Mouse (Mus musculus) midbrain, embryonic 12.5 days (tissue): ENCODE measurements around the gene Ehbp1l1. TPM values are rescaled to one million over a fixed set of nuclear protein-coding genes. Genes with fewer than 3 reads are reported as not detected.
"Not testable (repeated sequence)": the region's sequence is repeated elsewhere in the genome, so short reads cannot be mapped to it uniquely, and the experiment has no call there.

Experiments used
- ATAC-seq: fragments of 200-750 bp; cut with Nextera tagmentation; 2 replicates; pipeline ENCODE4 v1.8.0; 2017; ENCODE audit warnings: low read depth, moderate TSS enrichment, moderate library complexity; ENCODE audit not compliant: low FRiP score
- H3K27ac ChIP-seq: fragments of 300-500 bp; sonication (generic); replicated peaks from 2 replicates; pipeline ENCODE4 v1.5.1; 2016; ENCODE audit warnings: mild to moderate bottlenecking
- H3K27me3 ChIP-seq: fragments of 300-500 bp; sonication (generic); 2 replicates; pipeline ENCODE4 v1.6.1; 2016; ENCODE audit warnings: mild to moderate bottlenecking
- H3K36me3 ChIP-seq: fragments of 300-500 bp; sonication (generic); 2 replicates; pipeline ENCODE4 v1.6.1; 2016
- H3K4me1 ChIP-seq: fragments of 300-500 bp; sonication (generic); 2 replicates; pipeline ENCODE4 v1.6.1; 2016
- H3K4me2 ChIP-seq: fragments of 300-500 bp; sonication (generic); replicated peaks from 2 replicates; pipeline ENCODE4 v1.6.1; 2016; ENCODE audit warnings: mild to moderate bottlenecking, moderate library complexity
- H3K4me3 ChIP-seq: fragments of 300-500 bp; sonication (generic); 2 replicates; pipeline ENCODE4 v1.5.1; 2016; ENCODE audit warnings: mild to moderate bottlenecking
- H3K9ac ChIP-seq: fragments of 300-500 bp; sonication (generic); replicated peaks from 2 replicates; pipeline ENCODE4 v1.6.1; 2016; ENCODE audit warnings: mild to moderate bottlenecking, moderate library complexity
- H3K9me3 ChIP-seq: fragments of 300-500 bp; sonication (generic); 2 replicates; pipeline ENCODE4 v1.6.1; 2016; ENCODE audit warnings: mild to moderate bottlenecking
- WGBS: fragments of 180-500 bp; shearing (Covaris S2); methylation state at CpG from one replicate; pipeline ENCODE4 v1.1.7; 2016; 5-methylcytosine and 5-hydroxymethylcytosine counted together
- polyA plus RNA-seq: library from polyadenylated mRNA; unstranded; fragments of >200 nt; fragmentation: Nextera tagmentation; extraction: Ambion mirVana; gene quantifications from 2 replicates; pipeline ENCODE4 v1.2.1, GENCODE M21; 2016

The Ehbp1l1 gene
- polyA plus RNA-seq, 1 experiment from 2014 or later, result 9.1 TPM

DNA sequence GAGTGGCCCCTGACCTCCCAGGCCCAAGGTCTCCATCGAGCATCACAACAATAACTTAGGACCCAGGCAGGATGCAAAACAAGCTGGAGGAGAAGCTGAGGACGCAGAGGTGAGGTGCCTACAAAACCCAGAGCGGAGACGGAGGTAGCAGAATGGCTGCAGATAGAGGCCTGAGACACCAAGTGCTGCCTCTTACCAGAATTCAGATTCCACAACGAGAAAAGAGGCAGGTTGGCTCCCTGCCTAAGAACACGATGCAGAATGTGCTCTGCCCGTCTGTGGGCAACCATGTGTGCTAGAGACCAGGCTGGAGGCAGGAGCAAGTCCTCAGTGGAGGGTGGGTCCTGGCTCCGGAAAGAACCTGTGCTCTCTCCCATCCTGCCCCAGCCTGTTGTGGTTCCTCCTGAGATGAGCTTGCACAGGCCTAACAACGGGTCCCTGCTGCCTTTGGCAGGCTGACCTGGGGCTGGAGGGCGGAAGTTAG, 33.2 kb downstream of the Ehbp1l1 start:
- Histone ChIP-seq H3K27me3 (peaks cover 12% of the 10 kb centered on the region), H3K4me1 (peaks cover 53% of the 10 kb centered on the region), H3K4me3 (peak overlapping the region; percentile 94; the same call in 1 of the 2 replicates), H3K9me3 (no peaks in the 10 kb centered on the region), H3K27ac (no peak overlapping the region), H3K9ac (peak overlapping the region; percentile 51; the same call in 1 of the 2 replicates), H3K36me3 (peaks cover 48% of the 10 kb centered on the region), H3K4me2 (peak overlapping the region; percentile 3; the same call in 1 of the 2 replicates)
- 87% methylated on average over 10 of the region's 10 CpGs for WGBS
- no peak for ATAC-seq

DNA sequence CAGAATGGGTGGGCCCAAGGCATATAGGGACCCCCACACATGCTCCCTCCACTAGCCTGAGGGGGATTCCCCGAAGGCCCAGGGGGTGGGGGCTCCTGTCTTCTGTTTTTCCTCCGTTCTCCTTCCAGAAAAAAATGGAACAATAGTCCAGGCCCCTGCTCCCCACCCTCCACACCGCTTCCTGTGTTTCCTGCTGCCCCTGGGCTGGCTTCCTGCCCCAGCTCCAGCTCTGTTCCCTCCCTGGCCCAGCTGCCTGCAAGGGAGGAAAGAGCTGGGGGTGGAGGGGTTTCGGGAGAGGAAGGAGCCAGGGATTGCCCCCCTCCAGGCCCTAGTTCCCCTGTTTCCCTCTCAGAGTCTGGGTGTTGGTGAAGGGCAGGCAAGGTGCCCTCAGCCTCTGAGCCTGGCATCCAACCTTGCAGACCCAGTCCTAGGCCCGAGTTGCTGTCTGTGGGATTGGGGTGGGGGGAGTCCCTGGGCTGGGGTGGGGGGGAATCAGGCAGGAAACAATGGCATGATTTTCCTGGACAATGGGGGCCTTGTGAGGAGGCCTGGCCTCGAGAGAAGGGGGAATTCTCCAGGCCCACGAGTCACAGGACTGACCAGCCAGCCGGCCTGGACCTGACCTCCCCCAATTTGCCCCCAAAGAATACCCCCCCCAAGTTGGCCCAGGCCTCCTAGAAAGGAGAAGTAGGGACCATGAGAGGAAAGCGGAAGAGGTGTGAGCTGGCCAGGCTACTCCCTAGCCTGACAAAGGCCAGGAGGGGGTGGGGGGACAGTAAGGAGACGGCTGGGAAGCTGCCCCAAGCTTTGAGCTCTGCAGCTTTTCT, 33.8 kb downstream of the Ehbp1l1 start:
- Histone ChIP-seq H3K9me3 (no peaks in the 10 kb centered on the region), H3K4me3 (peak overlapping the region; percentile 94; the same call in 1 of the 2 replicates), H3K36me3 (peaks cover 42% of the 10 kb centered on the region), H3K4me2 (peak overlapping the region; percentile 100), H3K27me3 (peaks cover 12% of the 10 kb centered on the region), H3K9ac (peak overlapping the region; percentile 51), H3K27ac (peak overlapping the region; percentile 30), H3K4me1 (peaks cover 59% of the 10 kb centered on the region)
- 77% methylated on average over 10 of the region's 10 CpGs for WGBS
- no peak for ATAC-seq

DNA sequence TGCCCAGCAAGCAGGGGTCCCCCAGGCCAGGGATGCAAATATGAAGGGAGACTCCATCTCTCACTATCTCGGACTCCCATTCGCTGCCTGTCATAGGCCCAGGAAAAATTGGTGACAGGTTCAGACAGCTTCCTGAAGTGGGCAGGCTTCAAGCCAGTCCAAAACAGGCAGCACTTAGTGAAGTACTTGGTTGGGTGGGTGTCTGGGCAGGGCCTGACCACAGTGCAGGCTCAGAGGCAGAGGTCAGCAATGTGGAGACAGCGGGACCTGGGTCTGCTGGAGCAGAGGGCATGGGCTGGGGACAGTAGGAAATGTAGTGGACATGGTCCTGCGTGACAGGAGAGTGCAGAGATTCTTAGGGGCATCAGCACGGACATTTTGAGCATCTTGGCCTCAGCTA, 34.5 kb downstream of the Ehbp1l1 start:
- 92% methylated on average over 5 of the region's 5 CpGs for WGBS
- Histone ChIP-seq H3K4me1 (peaks cover 62% of the 10 kb centered on the region), H3K4me2 (peak overlapping the region; percentile 100), H3K27me3 (peaks cover 12% of the 10 kb centered on the region), H3K27ac (no peak overlapping the region), H3K36me3 (peaks cover 40% of the 10 kb centered on the region), H3K9me3 (no peaks in the 10 kb centered on the region), H3K9ac (peak overlapping the region; percentile 51; the same call in 1 of the 2 replicates), H3K4me3 (peak overlapping the region; percentile 94)
- no peak for ATAC-seq

DNA sequence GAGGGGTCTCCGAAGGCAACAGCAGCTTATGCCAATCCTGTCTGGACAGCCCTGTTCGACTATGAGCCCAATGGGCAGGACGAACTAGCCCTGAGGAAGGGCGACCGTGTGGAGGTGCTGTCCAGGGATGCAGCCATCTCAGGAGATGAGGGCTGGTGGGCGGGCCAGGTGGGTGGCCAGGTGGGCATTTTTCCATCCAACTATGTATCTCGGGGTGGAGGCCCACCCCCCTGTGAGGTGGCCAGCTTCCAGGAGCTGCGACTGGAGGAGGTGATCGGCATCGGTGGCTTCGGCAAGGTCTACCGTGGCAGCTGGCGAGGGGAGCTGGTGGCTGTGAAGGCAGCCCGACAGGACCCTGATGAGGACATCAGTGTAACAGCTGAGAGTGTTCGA, 35.8 kb downstream of the Ehbp1l1 start:
- H3K9ac ChIP-seq, result peak overlapping the region; percentile 80
- peak overlapping the region; percentile 94 for H3K4me3 ChIP-seq
- 76% methylated on average over 15 of the region's 15 CpGs for WGBS
- ATAC-seq, result no peak
- no peak overlapping the region for H3K27ac ChIP-seq
- H3K36me3 ChIP-seq, result peaks cover 46% of the 10 kb centered on the region
- H3K27me3 ChIP-seq, result peaks cover 8% of the 10 kb centered on the region
- peaks cover 51% of the 10 kb centered on the region for H3K4me1 ChIP-seq
- no peaks in the 10 kb centered on the region for H3K9me3 ChIP-seq
- H3K4me2 ChIP-seq, result peak overlapping the region; percentile 100

DNA sequence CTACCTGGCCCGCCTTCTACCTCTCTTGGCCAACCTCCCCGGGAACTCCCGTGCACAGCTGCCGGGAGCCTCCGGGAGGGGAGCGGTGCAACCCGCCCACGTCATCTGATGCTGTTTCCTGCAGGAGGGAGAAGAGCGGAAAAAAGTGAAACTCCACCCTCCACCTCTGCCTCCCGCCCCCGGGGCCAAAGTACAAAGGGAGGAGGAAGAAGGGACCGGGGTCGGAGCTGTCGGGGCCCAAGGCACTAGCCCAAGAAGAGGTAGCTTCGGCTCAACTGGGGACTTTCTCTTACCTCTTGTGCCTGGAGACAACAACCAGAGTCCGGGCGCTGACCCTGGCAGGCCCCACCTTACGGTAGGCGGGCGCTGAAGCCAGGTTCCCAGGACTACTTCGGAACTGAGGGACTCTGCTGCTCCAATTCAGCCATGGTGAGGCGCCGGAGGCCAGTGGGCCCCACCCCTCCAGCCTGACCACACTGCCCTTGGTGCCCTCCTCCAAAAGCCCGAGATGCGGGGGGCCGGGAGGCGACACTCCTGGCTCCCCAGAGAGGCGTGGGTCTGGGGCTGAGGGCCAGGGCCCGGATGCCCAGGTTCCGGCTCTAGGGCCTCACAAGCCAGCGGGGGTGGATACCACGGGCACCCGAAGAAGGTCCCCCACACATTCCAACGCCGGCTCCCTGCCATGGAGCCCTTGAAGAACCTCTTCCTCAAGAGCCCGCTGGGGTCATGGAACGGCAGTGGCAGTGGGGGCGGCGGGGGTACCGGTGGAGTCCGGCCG, 36.4 kb downstream of the Ehbp1l1 start:
- peaks cover 2% of the 10 kb centered on the region for H3K27me3 ChIP-seq
- peak overlapping the region; percentile 87 for H3K27ac ChIP-seq
- 13% methylated on average over 42 of the region's 42 CpGs for WGBS
- H3K36me3 ChIP-seq, result peaks cover 48% of the 10 kb centered on the region
- H3K4me3 ChIP-seq, result peak overlapping the region; percentile 94
- ATAC-seq, result peak; percentile 28; the same call in 1 of the 2 replicates
- H3K4me2 ChIP-seq, result peak overlapping the region; percentile 100
- H3K9ac ChIP-seq, result peak overlapping the region; percentile 80
- H3K4me1 ChIP-seq, result peaks cover 51% of the 10 kb centered on the region
- H3K9me3 ChIP-seq, result no peaks in the 10 kb centered on the region

DNA sequence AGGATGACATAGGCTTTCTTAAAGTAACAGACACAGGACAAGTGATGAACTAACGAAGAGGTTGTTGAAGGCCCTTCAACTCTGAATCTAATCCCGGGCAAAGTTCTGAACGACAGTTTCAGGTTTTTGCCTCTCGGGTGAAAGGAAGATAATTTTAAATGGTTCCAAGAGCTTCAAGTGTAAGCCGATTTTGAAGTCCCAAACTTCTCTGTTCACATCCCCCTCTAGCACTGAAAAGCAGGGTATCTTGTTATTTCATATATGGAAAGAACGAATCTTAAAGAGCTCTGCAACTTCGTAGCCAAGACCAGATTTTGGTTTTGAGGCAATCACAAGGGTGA, 37.1 kb downstream of the Ehbp1l1 start:
- Histone ChIP-seq H3K27me3 (no peaks in the 10 kb centered on the region), H3K27ac (peak overlapping the region; percentile 87), H3K9ac (peak overlapping the region; percentile 80), H3K4me2 (peak overlapping the region; percentile 100), H3K36me3 (peaks cover 52% of the 10 kb centered on the region), H3K9me3 (no peaks in the 10 kb centered on the region), H3K4me1 (peaks cover 51% of the 10 kb centered on the region), H3K4me3 (peak overlapping the region; percentile 94)
- 1% methylated on average over 7 of the region's 7 CpGs for WGBS
- no peak for ATAC-seq

DNA sequence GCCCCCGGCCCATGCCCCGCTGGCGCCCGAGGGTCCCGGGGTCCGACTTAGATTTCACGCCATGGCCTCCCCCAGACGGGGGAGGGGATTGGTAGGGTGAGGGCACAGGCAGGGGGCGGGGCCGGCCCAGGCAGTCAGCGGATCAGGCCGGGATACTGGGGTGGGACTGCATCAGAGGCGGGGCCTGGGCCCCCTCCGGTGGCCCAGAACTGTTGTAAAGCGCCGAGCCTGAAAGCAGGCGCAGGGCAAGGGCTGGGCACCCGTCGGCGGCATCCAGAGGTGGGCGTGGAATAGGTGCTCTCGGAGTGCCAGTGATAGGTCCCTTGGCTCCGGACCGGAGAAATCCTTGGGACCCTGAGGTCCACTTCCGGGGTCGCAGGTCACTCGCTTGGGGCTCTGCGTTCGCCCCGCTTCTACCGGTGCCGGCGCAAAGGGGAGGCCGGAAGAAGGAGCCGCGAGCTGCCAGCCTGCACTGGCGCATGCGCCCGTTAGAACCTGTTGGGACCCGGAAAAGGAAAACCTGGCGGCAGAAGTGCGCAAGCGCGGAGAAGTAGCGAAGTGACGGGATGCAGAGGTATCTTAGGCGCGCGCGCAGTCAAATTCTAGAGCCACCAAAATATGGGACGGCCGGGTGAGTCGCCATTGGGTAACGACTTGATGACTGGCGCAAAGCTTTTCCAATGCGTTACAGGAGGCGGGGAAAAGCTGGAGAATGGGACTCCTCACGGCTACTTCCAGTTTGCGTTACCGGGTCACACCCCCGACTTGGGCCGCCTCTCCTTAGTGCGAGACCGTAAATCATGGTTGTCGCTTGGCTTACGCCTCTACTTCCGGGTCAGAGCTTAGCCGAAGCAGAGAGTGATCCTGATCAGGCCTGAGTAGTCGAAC, 37.7 kb downstream of the Ehbp1l1 start, which contains the start of the genes Map3k11 and Pcnx3:
Gene Map3k11 (plus strand): TSS at position 543 of the 888 bp plus-strand sequence.
Gene Pcnx3 (minus strand): TSS at position 709 of the 888 bp plus-strand sequence.
- H3K4me2 ChIP-seq, result peak within 1 kb of the TSS; percentile 100
- WGBS, result under 1% methylated on average over 69 of the region's 69 CpGs
- H3K9me3 ChIP-seq, result no peaks in the 10 kb centered on the region
- H3K4me1 ChIP-seq, result peaks cover 51% of the 10 kb centered on the region
- peak within 1 kb of the TSS; percentile 90 for H3K9ac ChIP-seq
- H3K4me3 ChIP-seq, result peak within 1 kb of the TSS; percentile 94
- H3K27me3 ChIP-seq, result no peaks in the 10 kb centered on the region
- ATAC-seq, result peak; percentile 92
- peak within 1 kb of the TSS; percentile 87 for H3K27ac ChIP-seq
- peaks cover 53% of the 10 kb centered on the region for H3K36me3 ChIP-seq

DNA sequence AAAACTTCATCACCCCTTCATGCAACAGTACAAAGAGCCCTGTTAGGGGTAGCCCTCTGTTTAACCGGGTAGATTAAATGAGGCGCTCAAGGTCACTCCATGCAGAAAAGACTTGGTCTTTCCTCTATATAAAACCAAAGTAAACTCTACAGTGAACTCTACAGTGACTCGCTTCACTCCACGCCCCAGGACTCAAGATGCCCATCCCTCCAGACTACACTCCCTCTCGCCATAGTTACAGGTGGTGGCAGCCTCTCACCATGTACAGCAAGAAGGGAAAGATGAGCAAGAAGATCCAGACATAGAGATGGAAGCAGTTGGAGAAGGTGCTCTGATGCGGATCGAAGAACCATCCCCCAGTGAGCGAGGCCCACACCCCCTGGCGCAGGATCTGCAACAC, 38.4 kb downstream of the Ehbp1l1 start:
- 19% methylated on average over 9 of the region's 9 CpGs for WGBS
- Histone ChIP-seq H3K27me3 (no peaks in the 10 kb centered on the region), H3K27ac (peak overlapping the region; percentile 87), H3K4me3 (peak overlapping the region; percentile 94), H3K36me3 (peaks cover 54% of the 10 kb centered on the region), H3K9ac (peak overlapping the region; percentile 90), H3K4me2 (peak overlapping the region; percentile 100), H3K9me3 (no peaks in the 10 kb centered on the region), H3K4me1 (peaks cover 46% of the 10 kb centered on the region)
- no peak for ATAC-seq

DNA sequence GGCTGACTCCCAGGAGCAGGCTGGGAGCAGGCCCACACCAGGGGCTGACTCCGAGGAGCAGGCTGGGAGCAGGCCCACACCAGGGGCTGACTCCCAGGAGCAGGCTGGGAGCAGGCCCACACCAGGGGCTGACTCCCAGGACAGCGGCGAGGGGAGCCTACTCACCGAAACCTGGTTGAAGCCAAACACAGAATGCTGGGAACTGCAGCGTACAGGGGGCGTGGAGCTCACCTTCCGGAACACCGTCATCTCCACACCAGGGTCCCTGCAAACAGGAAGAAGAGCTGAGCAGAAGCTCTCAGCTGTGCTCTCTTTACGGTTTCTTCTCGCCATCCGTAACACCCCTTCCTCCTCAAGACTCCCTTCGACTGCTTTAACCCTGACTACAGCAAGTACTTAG, 39.2 kb downstream of the Ehbp1l1 start:
- Histone ChIP-seq H3K4me3 (peak overlapping the region; percentile 94; the same call in 1 of the 2 replicates), H3K9ac (peak overlapping the region; percentile 90), H3K4me2 (peak overlapping the region; percentile 100; the same call in 1 of the 2 replicates), H3K36me3 (peaks cover 62% of the 10 kb centered on the region), H3K4me1 (peaks cover 38% of the 10 kb centered on the region)
- not testable (repeated sequence) for H3K9me3 ChIP-seq, ATAC-seq, H3K27ac ChIP-seq, H3K27me3 ChIP-seq
- 91% methylated on average over 12 of the region's 12 CpGs for WGBS

DNA sequence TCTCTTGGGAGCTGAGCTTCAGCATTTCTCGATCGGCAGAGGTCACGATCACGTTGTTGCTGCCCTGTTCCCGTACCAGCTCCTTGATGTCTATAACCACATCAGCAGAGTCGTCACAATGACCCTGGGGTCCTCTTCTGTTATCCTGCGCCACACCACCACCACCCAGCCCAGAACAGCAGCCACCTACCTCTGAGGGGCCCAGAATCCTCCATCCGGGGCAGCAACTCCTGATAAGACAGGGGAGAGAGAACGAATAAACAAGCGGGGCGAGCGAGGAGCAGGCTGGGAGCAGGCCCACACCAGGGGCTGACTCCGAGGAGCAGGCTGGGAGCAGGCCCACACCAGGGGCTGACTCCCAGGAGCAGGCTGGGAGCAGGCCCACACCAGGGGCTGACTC, 39.7 kb downstream of the Ehbp1l1 start:
- H3K4me1 ChIP-seq, result peaks cover 33% of the 10 kb centered on the region
- no peak overlapping the region for H3K4me3 ChIP-seq
- H3K27me3 ChIP-seq, result no peaks in the 10 kb centered on the region
- no peak overlapping the region for H3K4me2 ChIP-seq
- no peak for ATAC-seq
- peaks cover 65% of the 10 kb centered on the region for H3K36me3 ChIP-seq
- no peak overlapping the region for H3K9ac ChIP-seq
- H3K27ac ChIP-seq, result no peak overlapping the region
- H3K9me3 ChIP-seq, result no peaks in the 10 kb centered on the region
- WGBS, result 92% methylated on average over 13 of the region's 13 CpGs

DNA sequence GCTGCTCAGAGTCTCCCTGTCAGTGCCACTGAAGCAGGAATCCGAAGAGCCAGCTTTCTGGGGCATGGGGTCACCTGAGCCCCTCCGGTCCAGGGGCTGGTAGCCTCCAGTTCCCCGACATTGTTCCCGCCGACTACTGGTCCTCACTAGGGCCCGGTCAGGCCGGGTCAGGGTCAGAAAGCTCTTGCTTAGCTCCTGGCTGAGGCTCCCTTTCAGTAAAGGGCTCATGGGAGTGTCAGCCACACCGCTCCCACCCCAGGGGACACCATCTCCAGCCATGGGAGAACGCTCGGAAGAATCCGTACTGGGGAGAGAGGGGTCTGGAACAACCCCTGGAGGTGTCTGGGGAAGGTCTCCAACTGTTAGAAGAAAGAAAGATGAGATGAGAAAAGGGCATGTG, 40.3 kb downstream of the Ehbp1l1 start:
- H3K27me3 ChIP-seq, result no peaks in the 10 kb centered on the region
- H3K4me3 ChIP-seq, result no peak overlapping the region
- H3K9ac ChIP-seq, result no peak overlapping the region
- H3K9me3 ChIP-seq, result no peaks in the 10 kb centered on the region
- H3K27ac ChIP-seq, result no peak overlapping the region
- no peak for ATAC-seq
- no peak overlapping the region for H3K4me2 ChIP-seq
- 98% methylated on average over 11 of the region's 11 CpGs for WGBS
- peaks cover 28% of the 10 kb centered on the region for H3K4me1 ChIP-seq
- peaks cover 67% of the 10 kb centered on the region for H3K36me3 ChIP-seq
